Mouse (Mus musculus): ENCODE results near the gene Tspan13.
A peak's percentile ranks its signal among the peaks of the same experiment; 100 is the strongest.

Tspan13 gene

GRCm38 (mm10) chr12:36028968-36029645, 13.2 kb downstream of the Tspan13 start:
- no peaks in the 10 kb centered on the region for H3K27me3 ChIP-seq (ENCODE audit: insufficient read depth, low read length)
- no peak for TF ChIP-seq CTCF (conservative IDR thresholded peaks at IDR 0.05; ENCODE audit: low read length)
- H3K9me3 ChIP-seq (ENCODE audit: low read length) = peaks cover 4% of the 10 kb centered on the region; the same call in 1 of the 2 replicates
- no peak overlapping the region for H3K4me3 ChIP-seq (replicated peaks; ENCODE audit: low read length)
- H3K4me1 ChIP-seq (replicated peaks; ENCODE audit: low read depth, low read length) = peaks cover 24% of the 10 kb centered on the region
- H3K36me3 ChIP-seq (ENCODE audit: insufficient read depth, low read length) = no peaks in the 10 kb centered on the region

- Histone ChIP-seq H3K9me3 (ENCODE audit: low read length) (no peaks in the 10 kb centered on the region), H3K4me3 (replicated peaks; ENCODE audit: low read length) (no peak overlapping the region), H3K4me1 (replicated peaks; ENCODE audit: low read depth, low read length) (peaks cover 32% of the 10 kb centered on the region), H3K27me3 (ENCODE audit: insufficient read depth, low read length) (no peaks in the 10 kb centered on the region), H3K36me3 (ENCODE audit: insufficient read depth, low read length) (no peaks in the 10 kb centered on the region)
- TF ChIP-seq NANOG (IDR thresholded peaks at IDR 0.05; ENCODE audit: borderline replicate concordance, low read length) (no peak), CTCF (conservative IDR thresholded peaks at IDR 0.05; ENCODE audit: low read length) (no peak), POU5F1 (IDR thresholded peaks at IDR 0.05; ENCODE audit: borderline replicate concordance, low read length) (no peak)
These were observed 15.1 kb downstream of the Tspan13 start for GRCm38 (mm10) chr12:36027171-36027570.

- TF ChIP-seq CTCF (conservative IDR thresholded peaks at IDR 0.05; ENCODE audit: low read length) (no peak), POU5F1 (IDR thresholded peaks at IDR 0.05; ENCODE audit: borderline replicate concordance, low read length) (no peak), NANOG (IDR thresholded peaks at IDR 0.05; ENCODE audit: borderline replicate concordance, low read length) (no peak)
- Histone ChIP-seq H3K4me3 (replicated peaks; ENCODE audit: low read length) (no peak overlapping the region), H3K4me1 (replicated peaks; ENCODE audit: low read depth, low read length) (peaks cover 41% of the 10 kb centered on the region), H3K36me3 (ENCODE audit: insufficient read depth, low read length) (no peaks in the 10 kb centered on the region), H3K27me3 (ENCODE audit: insufficient read depth, low read length) (no peaks in the 10 kb centered on the region), H3K9me3 (ENCODE audit: low read length) (no peaks in the 10 kb centered on the region)
These were observed 16.2 kb downstream of the Tspan13 start for GRCm38 (mm10) chr12:36026126-36026525.

- TF ChIP-seq CTCF (conservative IDR thresholded peaks at IDR 0.05; ENCODE audit: low read length) (no peak), POU5F1 (IDR thresholded peaks at IDR 0.05; ENCODE audit: borderline replicate concordance, low read length) (peak; percentile 87), NANOG (IDR thresholded peaks at IDR 0.05; ENCODE audit: borderline replicate concordance, low read length) (peak; percentile 50; the same call in 1 of the 2 replicates)
- H3K4me1 ChIP-seq (replicated peaks; ENCODE audit: low read depth, low read length) = peaks cover 47% of the 10 kb centered on the region
- H3K27me3 ChIP-seq (ENCODE audit: insufficient read depth, low read length) = no peaks in the 10 kb centered on the region
These were observed 21.6 kb downstream of the Tspan13 start for GRCm38 (mm10) chr12:36020710-36021109.

GRCm38 (mm10) chr12:36020081-36020480, 22.2 kb downstream of the Tspan13 start:
- Histone ChIP-seq H3K4me1 (replicated peaks; ENCODE audit: low read depth, low read length) (peaks cover 45% of the 10 kb centered on the region), H3K9me3 (ENCODE audit: low read length) (no peaks in the 10 kb centered on the region), H3K4me3 (replicated peaks; ENCODE audit: low read length) (peak overlapping the region; percentile 17; the same call in 1 of the 2 replicates), H3K27me3 (ENCODE audit: insufficient read depth, low read length) (no peaks in the 10 kb centered on the region), H3K36me3 (ENCODE audit: insufficient read depth, low read length) (peaks cover 15% of the 10 kb centered on the region)
- no peak for TF ChIP-seq CTCF (conservative IDR thresholded peaks at IDR 0.05; ENCODE audit: low read length)
- no peak for TF ChIP-seq POU5F1 (IDR thresholded peaks at IDR 0.05; ENCODE audit: borderline replicate concordance, low read length)
- TF ChIP-seq NANOG (IDR thresholded peaks at IDR 0.05; ENCODE audit: borderline replicate concordance, low read length) = no peak

More at GRCm38 (mm10) chr12:36020710-36021109, 21.6 kb downstream of the Tspan13 start:
- Histone ChIP-seq H3K36me3 (ENCODE audit: insufficient read depth, low read length) (peaks cover 10% of the 10 kb centered on the region), H3K9me3 (ENCODE audit: low read length) (no peaks in the 10 kb centered on the region), H3K4me3 (replicated peaks; ENCODE audit: low read length) (no peak overlapping the region)

- Histone ChIP-seq H3K36me3 (ENCODE audit: insufficient read depth, low read length) (peaks cover 15% of the 10 kb centered on the region), H3K27me3 (ENCODE audit: insufficient read depth, low read length) (no peaks in the 10 kb centered on the region)
- TF ChIP-seq NANOG (IDR thresholded peaks at IDR 0.05; ENCODE audit: borderline replicate concordance, low read length) (no peak), POU5F1 (IDR thresholded peaks at IDR 0.05; ENCODE audit: borderline replicate concordance, low read length) (no peak), CTCF (conservative IDR thresholded peaks at IDR 0.05; ENCODE audit: low read length) (no peak)
These were observed 22.7 kb downstream of the Tspan13 start for GRCm38 (mm10) chr12:36019572-36019971.

GRCm38 (mm10) chr12:36017791-36018190, 24.5 kb downstream of the Tspan13 start:
- TF ChIP-seq CTCF (conservative IDR thresholded peaks at IDR 0.05; ENCODE audit: low read length) (no peak; the same call in 1 of the 2 replicates), POU5F1 (IDR thresholded peaks at IDR 0.05; ENCODE audit: borderline replicate concordance, low read length) (no peak), NANOG (IDR thresholded peaks at IDR 0.05; ENCODE audit: borderline replicate concordance, low read length) (no peak)
- H3K36me3 ChIP-seq (ENCODE audit: insufficient read depth, low read length) = peaks cover 15% of the 10 kb centered on the region
- no peaks in the 10 kb centered on the region for H3K27me3 ChIP-seq (ENCODE audit: insufficient read depth, low read length)
- no peaks in the 10 kb centered on the region for H3K9me3 ChIP-seq (ENCODE audit: low read length)
- H3K4me1 ChIP-seq (replicated peaks; ENCODE audit: low read depth, low read length) = peaks cover 39% of the 10 kb centered on the region
- H3K4me3 ChIP-seq (replicated peaks; ENCODE audit: low read length) = no peak overlapping the region

More at GRCm38 (mm10) chr12:36019572-36019971, 22.7 kb downstream of the Tspan13 start:
- peak overlapping the region; percentile 17; the same call in 1 of the 2 replicates for H3K4me3 ChIP-seq (replicated peaks; ENCODE audit: low read length)
- H3K9me3 ChIP-seq (ENCODE audit: low read length) = no peaks in the 10 kb centered on the region
- peaks cover 42% of the 10 kb centered on the region for H3K4me1 ChIP-seq (replicated peaks; ENCODE audit: low read depth, low read length)

- H3K27me3 ChIP-seq (ENCODE audit: insufficient read depth, low read length) = no peaks in the 10 kb centered on the region
- TF ChIP-seq CTCF (conservative IDR thresholded peaks at IDR 0.05; ENCODE audit: low read length) = no peak
- no peak for TF ChIP-seq NANOG (IDR thresholded peaks at IDR 0.05; ENCODE audit: borderline replicate concordance, low read length)
- no peak for TF ChIP-seq POU5F1 (IDR thresholded peaks at IDR 0.05; ENCODE audit: borderline replicate concordance, low read length)
- H3K36me3 ChIP-seq (ENCODE audit: insufficient read depth, low read length) = peaks cover 11% of the 10 kb centered on the region
- H3K4me3 ChIP-seq (replicated peaks; ENCODE audit: low read length) = no peak overlapping the region
- H3K4me1 ChIP-seq (replicated peaks; ENCODE audit: low read depth, low read length) = peaks cover 13% of the 10 kb centered on the region
- H3K9me3 ChIP-seq (ENCODE audit: low read length) = no peaks in the 10 kb centered on the region
These were observed 28.9 kb downstream of the Tspan13 start for GRCm38 (mm10) chr12:36013216-36013910.

Data from E14TG2a.4 (cell line).